Mouse (Mus musculus): ENCODE measurements around the gene Rab3il1. TPM values are rescaled to one million over a fixed set of nuclear protein-coding genes. Genes with fewer than 3 reads are reported as not detected.
A peak's percentile ranks its signal among the peaks of the same experiment; 100 is the strongest.
"Not testable (repeated sequence)": the region's sequence is repeated elsewhere in the genome, so short reads cannot be mapped to it uniquely, and the experiment has no call there.

Rab3il1 gene
- 1 to 10 TPM; 9.4 to 9.5 TPM for total RNA-seq (2021)

GRCm38 (mm10) chr19:10001206-10001969, at the start of gene Rab3il1, which contains the start of gene Best1:
Gene Rab3il1 (plus strand): TSS chr19:10001669.
Gene Best1 (minus strand): TSS chr19:10001633.
- intact Hi-C loops (cut with DNase I): loop anchor here (2.0 kb wide), 2 partner anchors 21 to 197 kb away; no protein-coding TSS in a partner anchor
- no peak for DNase-seq (ENCODE audit: low spot score in 2 of 2)

GRCm38 (mm10) chr19:9952390-9952789, 49.1 kb upstream of the Rab3il1 start:
- no peak for DNase-seq (ENCODE audit: low spot score in 2 of 2)
- intact Hi-C loops (cut with DNase I): no loop called here

- DNase-seq (ENCODE audit: low spot score in 2 of 2): no peak
- intact Hi-C loops (cut with DNase I): no loop called here
Measured at GRCm38 (mm10) chr19:9952912-9953311, 48.6 kb upstream of the Rab3il1 start.

GRCm38 (mm10) chr19:9954055-9954810, 47.2 kb upstream of the Rab3il1 start:
- DNase-seq (ENCODE audit: low spot score in 2 of 2): peak; percentile 61 to 67
- intact Hi-C loops (cut with DNase I): no loop called here

- intact Hi-C loops (cut with DNase I): no loop called here
- no peak for DNase-seq (ENCODE audit: low spot score in 2 of 2)
Measured at GRCm38 (mm10) chr19:9954811-9955202, 46.7 kb upstream of the Rab3il1 start.

GRCm38 (mm10) chr19:9955438-9955837, 46.0 kb upstream of the Rab3il1 start:
- DNase-seq (ENCODE audit: low spot score in 2 of 2): no peak
- intact Hi-C loops (cut with DNase I): no loop called here

GRCm38 (mm10) chr19:9956624-9957388, 44.7 kb upstream of the Rab3il1 start:
- intact Hi-C loops (cut with DNase I): no loop called here
- no peak for DNase-seq (ENCODE audit: low spot score in 2 of 2)

- DNase-seq (ENCODE audit: low spot score in 2 of 2): no peak
- intact Hi-C loops (cut with DNase I): no loop called here
Measured at GRCm38 (mm10) chr19:9957965-9958364, 43.5 kb upstream of the Rab3il1 start.

GRCm38 (mm10) chr19:9960769-9961168, 40.7 kb upstream of the Rab3il1 start:
- intact Hi-C loops (cut with DNase I): no loop called here
- no peak for DNase-seq (ENCODE audit: low spot score in 2 of 2)

- intact Hi-C loops (cut with DNase I): no loop called here
- peak in 1 of 2 experiments; percentile 82 for DNase-seq (ENCODE audit: low spot score in 2 of 2)
Measured at GRCm38 (mm10) chr19:9964205-9964916, 37.1 kb upstream of the Rab3il1 start.

GRCm38 (mm10) chr19:9966096-9966867, 35.2 kb upstream of the Rab3il1 start:
- peak in 1 of 2 experiments; percentile 65 for DNase-seq (ENCODE audit: low spot score in 2 of 2)
- intact Hi-C loops (cut with DNase I): loop anchor here (2.0 kb wide), 1 partner anchor 17 kb away; no protein-coding TSS in a partner anchor

- intact Hi-C loops (cut with DNase I): no loop called here
- no peak for DNase-seq (ENCODE audit: low spot score in 2 of 2)
Measured at GRCm38 (mm10) chr19:9968081-9968787, 33.2 kb upstream of the Rab3il1 start.

- DNase-seq (ENCODE audit: low spot score in 2 of 2); intact Hi-C loops (cut with DNase I): not testable (repeated sequence)
Measured at GRCm38 (mm10) chr19:9974853-9975252, 26.6 kb upstream of the Rab3il1 start.

- DNase-seq (ENCODE audit: low spot score in 2 of 2): no peak
- intact Hi-C loops (cut with DNase I): no loop called here
Measured at GRCm38 (mm10) chr19:9977085-9977484, 24.4 kb upstream of the Rab3il1 start.

GRCm38 (mm10) chr19:9978431-9978951, 23.0 kb upstream of the Rab3il1 start:
- intact Hi-C loops (cut with DNase I): no loop called here
- peak in 1 of 2 experiments; percentile 70 for DNase-seq (ENCODE audit: low spot score in 2 of 2)

- no peak for DNase-seq (ENCODE audit: low spot score in 2 of 2)
- intact Hi-C loops (cut with DNase I): no loop called here
Measured at GRCm38 (mm10) chr19:9979156-9979555, 22.3 kb upstream of the Rab3il1 start.

- DNase-seq (ENCODE audit: low spot score in 2 of 2): no peak
- intact Hi-C loops (cut with DNase I): no loop called here
Measured at GRCm38 (mm10) chr19:9980258-9980657, 21.2 kb upstream of the Rab3il1 start, which contains the start of gene Fth1. Gene Fth1 (plus strand): TSS chr19:9980598.

- DNase-seq (ENCODE audit: low spot score in 2 of 2): no peak
- intact Hi-C loops (cut with DNase I): loop anchor here (2.0 kb wide), 1 partner anchor 15 kb away; no protein-coding TSS in a partner anchor
Measured at GRCm38 (mm10) chr19:9981621-9982020, 19.8 kb upstream of the Rab3il1 start.
